Mouse (Mus musculus): ENCODE data around the gene Fam171a1. TPM values are rescaled to one million over a fixed set of nuclear protein-coding genes. Genes with fewer than 3 reads are reported as not detected.

The Fam171a1 gene
- polyA plus RNA-seq, 1 experiment: 10.0 TPM

GRCm38 (mm10) chr2:3122571-3122970 is 8.5 kb downstream of the Fam171a1 start:
- Histone ChIP-seq H3K27ac (replicated peaks; ENCODE audit: low read depth, low read length) (no peak overlapping the region), H3K4me3 (ENCODE audit: insufficient read depth, low read depth, low read length) (no peak overlapping the region), H3K4me1 (ENCODE audit: control insufficient read depth, insufficient read depth, insufficient read length, low read length) (peaks cover 7% of the 10 kb centered on the region; the same call in 1 of the 2 replicates)

- Histone ChIP-seq H3K4me3 (ENCODE audit: insufficient read depth, low read depth, low read length) (no peak overlapping the region), H3K4me1 (ENCODE audit: control insufficient read depth, insufficient read depth, insufficient read length, low read length) (peaks cover 13% of the 10 kb centered on the region), H3K27ac (replicated peaks; ENCODE audit: low read depth, low read length) (0 out of 2 replicates have a peak overlapping the region, but pooled peaks have one; percentile 32)
Observed at GRCm38 (mm10) chr2:3127256-3127883, 13.3 kb downstream of the Fam171a1 start.

- Histone ChIP-seq H3K4me1 (ENCODE audit: control insufficient read depth, insufficient read depth, insufficient read length, low read length) (peaks cover 14% of the 10 kb centered on the region), H3K4me3 (ENCODE audit: insufficient read depth, low read depth, low read length) (no peak overlapping the region), H3K27ac (replicated peaks; ENCODE audit: low read depth, low read length) (peak overlapping the region; percentile 51)
Observed at GRCm38 (mm10) chr2:3128344-3128871, 14.4 kb downstream of the Fam171a1 start.

- H3K4me1 ChIP-seq (ENCODE audit: control insufficient read depth, insufficient read depth, insufficient read length, low read length): peaks cover 14% of the 10 kb centered on the region
- H3K4me3 ChIP-seq (ENCODE audit: insufficient read depth, low read depth, low read length): no peak overlapping the region
- H3K27ac ChIP-seq (replicated peaks; ENCODE audit: low read depth, low read length): peak overlapping the region; percentile 51
Observed at GRCm38 (mm10) chr2:3128910-3129309, 14.9 kb downstream of the Fam171a1 start.

GRCm38 (mm10) chr2:3132473-3132872 is 18.4 kb downstream of the Fam171a1 start:
- Histone ChIP-seq H3K27ac (replicated peaks; ENCODE audit: low read depth, low read length) (no peak overlapping the region), H3K4me3 (ENCODE audit: insufficient read depth, low read depth, low read length) (no peak overlapping the region), H3K4me1 (ENCODE audit: control insufficient read depth, insufficient read depth, insufficient read length, low read length) (peaks cover 26% of the 10 kb centered on the region)

GRCm38 (mm10) chr2:3134580-3135296 is 20.7 kb downstream of the Fam171a1 start:
- H3K27ac ChIP-seq (replicated peaks; ENCODE audit: low read depth, low read length): no peak overlapping the region
- H3K4me1 ChIP-seq (ENCODE audit: control insufficient read depth, insufficient read depth, insufficient read length, low read length): peaks cover 32% of the 10 kb centered on the region
- no peak overlapping the region for H3K4me3 ChIP-seq (ENCODE audit: insufficient read depth, low read depth, low read length)

GRCm38 (mm10) chr2:3135297-3135684 is 21.3 kb downstream of the Fam171a1 start:
- H3K4me3 ChIP-seq (ENCODE audit: insufficient read depth, low read depth, low read length): no peak overlapping the region
- peaks cover 32% of the 10 kb centered on the region for H3K4me1 ChIP-seq (ENCODE audit: control insufficient read depth, insufficient read depth, insufficient read length, low read length)
- H3K27ac ChIP-seq (replicated peaks; ENCODE audit: low read depth, low read length): no peak overlapping the region

GRCm38 (mm10) chr2:3138308-3138707 is 24.3 kb downstream of the Fam171a1 start:
- H3K4me1 ChIP-seq (ENCODE audit: control insufficient read depth, insufficient read depth, insufficient read length, low read length): peaks cover 27% of the 10 kb centered on the region
- no peak overlapping the region for H3K4me3 ChIP-seq (ENCODE audit: insufficient read depth, low read depth, low read length)
- H3K27ac ChIP-seq (replicated peaks; ENCODE audit: low read depth, low read length): no peak overlapping the region

GRCm38 (mm10) chr2:3139065-3139464 is 25.0 kb downstream of the Fam171a1 start:
- Histone ChIP-seq H3K4me1 (ENCODE audit: control insufficient read depth, insufficient read depth, insufficient read length, low read length) (peaks cover 26% of the 10 kb centered on the region), H3K4me3 (ENCODE audit: insufficient read depth, low read depth, low read length) (no peak overlapping the region), H3K27ac (replicated peaks; ENCODE audit: low read depth, low read length) (no peak overlapping the region)

GRCm38 (mm10) chr2:3139578-3139977 is 25.6 kb downstream of the Fam171a1 start:
- no peak overlapping the region for H3K4me3 ChIP-seq (ENCODE audit: insufficient read depth, low read depth, low read length)
- no peak overlapping the region for H3K27ac ChIP-seq (replicated peaks; ENCODE audit: low read depth, low read length)
- H3K4me1 ChIP-seq (ENCODE audit: control insufficient read depth, insufficient read depth, insufficient read length, low read length): peaks cover 23% of the 10 kb centered on the region

GRCm38 (mm10) chr2:3140585-3140984 is 26.6 kb downstream of the Fam171a1 start:
- H3K4me3 ChIP-seq (ENCODE audit: insufficient read depth, low read depth, low read length): no peak overlapping the region
- H3K4me1 ChIP-seq (ENCODE audit: control insufficient read depth, insufficient read depth, insufficient read length, low read length): peaks cover 15% of the 10 kb centered on the region
- no peak overlapping the region for H3K27ac ChIP-seq (replicated peaks; ENCODE audit: low read depth, low read length)

GRCm38 (mm10) chr2:3141804-3142203 is 27.8 kb downstream of the Fam171a1 start:
- Histone ChIP-seq H3K27ac (replicated peaks; ENCODE audit: low read depth, low read length) (no peak overlapping the region), H3K4me3 (ENCODE audit: insufficient read depth, low read depth, low read length) (no peak overlapping the region), H3K4me1 (ENCODE audit: control insufficient read depth, insufficient read depth, insufficient read length, low read length) (peaks cover 15% of the 10 kb centered on the region)

GRCm38 (mm10) chr2:3144291-3144690 is 30.3 kb downstream of the Fam171a1 start:
- Histone ChIP-seq H3K4me1 (ENCODE audit: control insufficient read depth, insufficient read depth, insufficient read length, low read length) (peaks cover 12% of the 10 kb centered on the region), H3K4me3 (ENCODE audit: insufficient read depth, low read depth, low read length) (no peak overlapping the region), H3K27ac (replicated peaks; ENCODE audit: low read depth, low read length) (no peak overlapping the region)

GRCm38 (mm10) chr2:3147550-3148157 is 33.6 kb downstream of the Fam171a1 start:
- no peak overlapping the region for H3K27ac ChIP-seq (replicated peaks; ENCODE audit: low read depth, low read length)
- H3K4me3 ChIP-seq (ENCODE audit: insufficient read depth, low read depth, low read length): no peak overlapping the region
- peaks cover 19% of the 10 kb centered on the region for H3K4me1 ChIP-seq (ENCODE audit: control insufficient read depth, insufficient read depth, insufficient read length, low read length)

- Histone ChIP-seq H3K4me3 (ENCODE audit: insufficient read depth, low read depth, low read length) (0 out of 2 replicates have a peak overlapping the region, but pooled peaks have one; percentile 2), H3K27ac (replicated peaks; ENCODE audit: low read depth, low read length) (peak overlapping the region; percentile 81), H3K4me1 (ENCODE audit: control insufficient read depth, insufficient read depth, insufficient read length, low read length) (peaks cover 22% of the 10 kb centered on the region)
Observed at GRCm38 (mm10) chr2:3148731-3149130, 34.7 kb downstream of the Fam171a1 start.
